Mouse (Mus musculus): ENCODE data around the gene Epb41l1. TPM values are rescaled to one million over a fixed set of nuclear protein-coding genes. Genes with fewer than 3 reads are reported as not detected.
"Not testable (repeated sequence)": the region's sequence is repeated elsewhere in the genome, so short reads cannot be mapped to it uniquely, and the experiment has no call there.

Gene Epb41l1
- polyA plus RNA-seq, 1 experiment from 2014 or later: 0.49 TPM

- ATAC-seq (no peak), DNase-seq (no peak)
- H3K27ac ChIP-seq (ENCODE audit: low read depth): no peak overlapping the region
- H3K36me3 ChIP-seq (replicated peaks; ENCODE audit: insufficient read depth, low read length): no peaks in the 10 kb centered on the region
- H3K4me3 ChIP-seq (ENCODE audit: low read depth, low read length): no peak overlapping the region
- no peak for TF ChIP-seq EP300 (IDR thresholded peaks at IDR 0.05; ENCODE audit: low read depth)
- TF ChIP-seq CTCF (IDR thresholded peaks at IDR 0.05; ENCODE audit: low read depth): no peak
- 47% methylated on average over 8 of the region's 8 CpGs for WGBS (ENCODE audit: insufficient replicate concordance)
- H3K27me3 ChIP-seq (ENCODE audit: insufficient read depth, low read length): no peaks in the 10 kb centered on the region
- no peak overlapping the region for H3K4me2 ChIP-seq (ENCODE audit: low read depth, low read length)
- no peaks in the 10 kb centered on the region for H3K4me1 ChIP-seq (ENCODE audit: insufficient read depth)
- H3K9me3 ChIP-seq (ENCODE audit: low read length): no peaks in the 10 kb centered on the region
- no peak overlapping the region for H3K9ac ChIP-seq (replicated peaks)
Measured at GRCm38 (mm10) chr2:156408168-156408567, 12.5 kb upstream of the Epb41l1 start.

GRCm38 (mm10) chr2:156411348-156411747, 9.4 kb upstream of the Epb41l1 start:
- H3K4me1 ChIP-seq (ENCODE audit: insufficient read depth); DNase-seq; ATAC-seq; H3K27ac ChIP-seq (ENCODE audit: low read depth); H3K36me3 ChIP-seq (replicated peaks; ENCODE audit: insufficient read depth, low read length); H3K27me3 ChIP-seq (ENCODE audit: insufficient read depth, low read length); H3K4me2 ChIP-seq (ENCODE audit: low read depth, low read length); H3K4me3 ChIP-seq (ENCODE audit: low read depth, low read length); H3K9ac ChIP-seq (replicated peaks); H3K9me3 ChIP-seq (ENCODE audit: low read length): not testable (repeated sequence)
- peak; percentile 6; the same call in 1 of the 2 replicates for TF ChIP-seq CTCF (IDR thresholded peaks at IDR 0.05; ENCODE audit: low read depth)
- 77% methylated on average over 4 of the region's 7 CpGs for WGBS (ENCODE audit: insufficient replicate concordance)

GRCm38 (mm10) chr2:156414996-156415395, 5.7 kb upstream of the Epb41l1 start:
- Histone ChIP-seq H3K4me2 (ENCODE audit: low read depth, low read length) (no peak overlapping the region), H3K27me3 (ENCODE audit: insufficient read depth, low read length) (peaks cover 9% of the 10 kb centered on the region), H3K4me3 (ENCODE audit: low read depth, low read length) (no peak overlapping the region), H3K4me1 (ENCODE audit: insufficient read depth) (no peaks in the 10 kb centered on the region), H3K36me3 (replicated peaks; ENCODE audit: insufficient read depth, low read length) (no peaks in the 10 kb centered on the region), H3K9ac (replicated peaks) (no peak overlapping the region), H3K9me3 (ENCODE audit: low read length) (no peaks in the 10 kb centered on the region), H3K27ac (ENCODE audit: low read depth) (no peak overlapping the region)
- ATAC-seq (no peak), DNase-seq (no peak)
- WGBS (ENCODE audit: insufficient replicate concordance): 54% methylated on average over 2 of the region's 2 CpGs
- TF ChIP-seq CTCF (IDR thresholded peaks at IDR 0.05; ENCODE audit: low read depth) (no peak), EP300 (IDR thresholded peaks at IDR 0.05; ENCODE audit: low read depth) (no peak)

GRCm38 (mm10) chr2:156415674-156416073, 5.0 kb upstream of the Epb41l1 start:
- Histone ChIP-seq H3K9me3 (ENCODE audit: low read length) (no peaks in the 10 kb centered on the region), H3K4me1 (ENCODE audit: insufficient read depth) (peaks cover 5% of the 10 kb centered on the region; the same call in 1 of the 2 replicates), H3K27me3 (ENCODE audit: insufficient read depth, low read length) (peaks cover 16% of the 10 kb centered on the region), H3K36me3 (replicated peaks; ENCODE audit: insufficient read depth, low read length) (no peaks in the 10 kb centered on the region), H3K27ac (ENCODE audit: low read depth) (no peak overlapping the region), H3K9ac (replicated peaks) (no peak overlapping the region), H3K4me2 (ENCODE audit: low read depth, low read length) (no peak overlapping the region), H3K4me3 (ENCODE audit: low read depth, low read length) (no peak overlapping the region)
- TF ChIP-seq CTCF (IDR thresholded peaks at IDR 0.05; ENCODE audit: low read depth) (no peak), EP300 (IDR thresholded peaks at IDR 0.05; ENCODE audit: low read depth) (no peak)
- no peak for ATAC-seq
- no peak for DNase-seq
- 60% methylated on average over 5 of the region's 5 CpGs for WGBS (ENCODE audit: insufficient replicate concordance)

- 21% methylated on average over 1 of the region's 1 CpGs for WGBS (ENCODE audit: insufficient replicate concordance)
- TF ChIP-seq CTCF (IDR thresholded peaks at IDR 0.05; ENCODE audit: low read depth): no peak
- no peak for TF ChIP-seq EP300 (IDR thresholded peaks at IDR 0.05; ENCODE audit: low read depth)
- Histone ChIP-seq H3K27ac (ENCODE audit: low read depth) (no peak overlapping the region), H3K4me3 (ENCODE audit: low read depth, low read length) (no peak overlapping the region), H3K27me3 (ENCODE audit: insufficient read depth, low read length) (peaks cover 31% of the 10 kb centered on the region), H3K36me3 (replicated peaks; ENCODE audit: insufficient read depth, low read length) (no peaks in the 10 kb centered on the region), H3K9me3 (ENCODE audit: low read length) (no peaks in the 10 kb centered on the region), H3K4me1 (ENCODE audit: insufficient read depth) (peaks cover 10% of the 10 kb centered on the region), H3K4me2 (ENCODE audit: low read depth, low read length) (no peak overlapping the region), H3K9ac (replicated peaks) (no peak overlapping the region)
- no peak for DNase-seq
- no peak for ATAC-seq
Measured at GRCm38 (mm10) chr2:156417194-156417593, 3.5 kb upstream of the Epb41l1 start.

GRCm38 (mm10) chr2:156418467-156418866, 2.2 kb upstream of the Epb41l1 start:
- ATAC-seq: no peak
- WGBS (ENCODE audit: insufficient replicate concordance): 61% methylated on average over 5 of the region's 5 CpGs
- H3K27ac ChIP-seq (ENCODE audit: low read depth): no peak overlapping the region

GRCm38 (mm10) chr2:156420327-156420693, 399 bp upstream of the Epb41l1 start:
- DNase-seq (no peak), ATAC-seq (peak; percentile 11; the same call in 1 of the 2 replicates)
- Histone ChIP-seq H3K27me3 (ENCODE audit: insufficient read depth, low read length) (peaks cover 42% of the 10 kb centered on the region), H3K4me1 (ENCODE audit: insufficient read depth) (peaks cover 10% of the 10 kb centered on the region), H3K9ac (replicated peaks) (peak overlapping the region; percentile 62), H3K4me2 (ENCODE audit: low read depth, low read length) (peak overlapping the region; percentile 89), H3K27ac (ENCODE audit: low read depth) (no peak overlapping the region), H3K9me3 (ENCODE audit: low read length) (no peaks in the 10 kb centered on the region), H3K36me3 (replicated peaks; ENCODE audit: insufficient read depth, low read length) (no peaks in the 10 kb centered on the region), H3K4me3 (ENCODE audit: low read depth, low read length) (peak overlapping the region; percentile 57)
- no peak for TF ChIP-seq EP300 (IDR thresholded peaks at IDR 0.05; ENCODE audit: low read depth)
- 26% methylated on average over 14 of the region's 14 CpGs for WGBS (ENCODE audit: insufficient replicate concordance)

More at GRCm38 (mm10) chr2:156418467-156418866, 2.2 kb upstream of the Epb41l1 start:
- Histone ChIP-seq H3K4me1 (ENCODE audit: insufficient read depth) (peaks cover 10% of the 10 kb centered on the region), H3K4me3 (ENCODE audit: low read depth, low read length) (no peak overlapping the region), H3K27me3 (ENCODE audit: insufficient read depth, low read length) (peaks cover 42% of the 10 kb centered on the region), H3K9me3 (ENCODE audit: low read length) (no peaks in the 10 kb centered on the region), H3K4me2 (ENCODE audit: low read depth, low read length) (no peak overlapping the region), H3K9ac (replicated peaks) (no peak overlapping the region), H3K36me3 (replicated peaks; ENCODE audit: insufficient read depth, low read length) (no peaks in the 10 kb centered on the region)
- no peak for DNase-seq
- TF ChIP-seq EP300 (IDR thresholded peaks at IDR 0.05; ENCODE audit: low read depth) (no peak), CTCF (IDR thresholded peaks at IDR 0.05; ENCODE audit: low read depth) (no peak)

All from liver, postnatal 0 days (tissue).